Mouse (Mus musculus) right cerebral cortex, adult 18-20 months (tissue): Measurements from ENCODE around the gene Rab5a.

Experiments used
- DNase-seq: peaks from one replicate; pipeline ENCODE4 v3.0.0; 2022; ENCODE audit warnings: mixed read lengths

Rab5a gene

GRCm38 (mm10) chr17:53543591-53544324 lies 64.7 kb downstream of the Rab5a start:
- DNase-seq = peak; percentile 57

GRCm38 (mm10) chr17:53551306-53552299 lies 72.6 kb downstream of the Rab5a start:
- DNase-seq = no peak

- no peak for DNase-seq
Measured at GRCm38 (mm10) chr17:53554088-53554487, 75.1 kb downstream of the Rab5a start.

GRCm38 (mm10) chr17:53554813-53555212 lies 75.8 kb downstream of the Rab5a start:
- DNase-seq = no peak
